Mouse (Mus musculus) small intestine, adult 2 months (tissue): Measurements from ENCODE around the gene Ints3.

Experiments used
- CTCF ChIP-seq: fragments of 200-500 bp; IDR thresholded peaks from 2 replicates; pipeline ENCODE4 v1.5.1; 2012; ENCODE audit warnings: low read depth, mild to moderate bottlenecking, control low read depth, inconsistent platforms, low read length, moderate library complexity, mixed read lengths; ENCODE audit not compliant: insufficient replicate concordance, insufficient read length; ENCODE audit errors: extremely low read depth
- POLR2A ChIP-seq: fragments of 200-500 bp; IDR thresholded peaks from 2 replicates; pipeline ENCODE4 v1.6.1; 2012; ENCODE audit warnings: low read depth, mild to moderate bottlenecking, control low read depth, inconsistent platforms, low read length, moderate library complexity

- no peak for TF ChIP-seq POLR2A
- no peak for TF ChIP-seq CTCF
These were observed 29.3 kb downstream of the Ints3 start for GRCm38 (mm10) chr3:90404121-90404520.
